Mouse (Mus musculus) hematopoietic stem cell, adult 5-6 weeks (primary cell): ENCODE measurements around the gene Lsamp. TPM values are rescaled to one million over a fixed set of nuclear protein-coding genes. Genes with fewer than 3 reads are reported as not detected.
"Not testable (repeated sequence)": the region's sequence is repeated elsewhere in the genome, so short reads cannot be mapped to it uniquely, and the experiment has no call there.

ENCODE experiments used
- ATAC-seq, 2 experiments: fragments of 125-278 bp in 1 of 2; replicated peaks in 1 of 2; 2 replicates each; pipeline ENCODE4 v1.8.0; 2016 to 2017; ENCODE audit warnings: inconsistent platforms in 2 of 2, mild to moderate bottlenecking in 2 of 2, moderate number of reproducible peaks in 2 of 2, low read depth in 1 of 2, moderate TSS enrichment in 1 of 2; ENCODE audit not compliant: low FRiP score in 2 of 2, poor library complexity in 2 of 2, severe bottlenecking in 2 of 2, insufficient read depth in 1 of 2, low TSS enrichment in 1 of 2
- total RNA-seq: library from RNA; stranded (forward); fragments of 172-1452, 232-1000 nt; gene quantifications from 2 replicates; pipeline ENCODE4 v1.2.3, GENCODE M21; 2017

The Lsamp gene
- total RNA-seq, 1 experiment from 2014 or later = not detected

- ATAC-seq = no peak
Observed at GRCm38 (mm10) chr16:40572085-40572745, 588.1 kb downstream of the Lsamp start.

GRCm38 (mm10) chr16:40582076-40582475 lies 597.9 kb downstream of the Lsamp start:
- ATAC-seq = no peak

- ATAC-seq = no peak
Observed at GRCm38 (mm10) chr16:40593161-40593560, 609.0 kb downstream of the Lsamp start.

- no peak for ATAC-seq
Observed at GRCm38 (mm10) chr16:40601431-40602387, 617.5 kb downstream of the Lsamp start.

GRCm38 (mm10) chr16:40607509-40607908 lies 623.3 kb downstream of the Lsamp start:
- no peak for ATAC-seq

GRCm38 (mm10) chr16:40616697-40617096 lies 632.5 kb downstream of the Lsamp start:
- ATAC-seq = not testable (repeated sequence)

- ATAC-seq = not testable (repeated sequence)
Observed at GRCm38 (mm10) chr16:40621086-40621485, 636.9 kb downstream of the Lsamp start.

- ATAC-seq = no peak
Observed at GRCm38 (mm10) chr16:40627159-40627558, 643.0 kb downstream of the Lsamp start.

GRCm38 (mm10) chr16:40639621-40640371 lies 655.6 kb downstream of the Lsamp start:
- ATAC-seq = no peak

GRCm38 (mm10) chr16:40652800-40653199 lies 668.6 kb downstream of the Lsamp start:
- ATAC-seq = no peak

GRCm38 (mm10) chr16:40653508-40653907 lies 669.3 kb downstream of the Lsamp start:
- no peak for ATAC-seq

- ATAC-seq = no peak
Observed at GRCm38 (mm10) chr16:40656347-40656746, 672.2 kb downstream of the Lsamp start.

GRCm38 (mm10) chr16:40656871-40657270 lies 672.7 kb downstream of the Lsamp start:
- ATAC-seq = no peak

- no peak for ATAC-seq
Observed at GRCm38 (mm10) chr16:40685531-40685930, 701.4 kb downstream of the Lsamp start.

- ATAC-seq = no peak
Observed at GRCm38 (mm10) chr16:40692292-40692691, 708.1 kb downstream of the Lsamp start.

- no peak for ATAC-seq
Observed at GRCm38 (mm10) chr16:40697253-40697652, 713.1 kb downstream of the Lsamp start.

GRCm38 (mm10) chr16:40708558-40708957 lies 724.4 kb downstream of the Lsamp start:
- no peak for ATAC-seq

- ATAC-seq = no peak
Observed at GRCm38 (mm10) chr16:40709574-40709973, 725.4 kb downstream of the Lsamp start.
